26 mouse cellular contexts compared by ENCODE assay signal in the genomic region with DNA sequence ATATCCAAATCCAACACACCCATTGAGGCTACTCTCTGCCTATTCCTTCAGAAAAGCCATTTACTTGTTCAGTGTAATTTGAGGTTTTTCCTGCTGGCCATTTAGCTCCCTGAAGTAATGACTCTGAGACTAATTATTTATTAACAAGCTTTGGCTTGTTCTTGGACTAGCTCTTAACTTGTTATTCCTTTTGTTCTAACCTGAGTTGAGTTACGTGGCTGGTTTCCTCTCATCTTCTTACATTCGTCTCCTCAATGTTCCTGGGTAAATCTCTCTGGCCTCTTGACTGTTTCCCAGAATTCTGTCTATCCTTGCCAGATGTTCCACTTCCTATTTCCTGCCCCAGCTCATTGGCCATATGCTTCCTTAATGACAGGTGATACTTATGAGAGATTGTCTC.
"Had no signal": no experiment of that assay in that cellular context is flagged by ENCODE, and none has a peak within 500 bp of the region (broad histone marks: within the 10 kb centered on the region; RNA-seq: fewer than 3 reads in every experiment).

No protein-coding gene starts in this region.

- H3K4me1 ChIP-seq: embryonic facial prominence, embryonic 10.5 days; embryonic facial prominence, embryonic 15.5 days; forebrain, embryonic 13.5 days; forebrain, embryonic 15.5 days had no signal

- DNase-seq: cerebellum, adult 2 months; cerebellum, adult 8-10 months; cerebellum, adult 9-10 months; cerebellum, adult 9-11 months; cerebellum, postnatal 10 days; cerebellum, postnatal 14 days; cerebellum, postnatal 25 days; cerebellum, postnatal 36 days; embryo, embryonic 11 days; forebrain, postnatal 0 days; gastrocnemius, adult 2 months; gastrocnemius, postnatal 10 days; gastrocnemius, postnatal 14 days; gastrocnemius, postnatal 25 days; gastrocnemius, postnatal 36 days; heart, adult 18-20 months; heart, adult 2 months had no signal

- H3K27ac ChIP-seq: embryonic facial prominence, embryonic 10.5 days; embryonic facial prominence, embryonic 12.5 days; embryonic facial prominence, embryonic 13.5 days; embryonic facial prominence, embryonic 15.5 days; forebrain, embryonic 10.5 days; forebrain, embryonic 12.5 days; forebrain, embryonic 13.5 days; forebrain, embryonic 15.5 days; gastrocnemius, adult 2 months; heart, adult 2 months had no signal

- H3K36me3 ChIP-seq: embryonic facial prominence, embryonic 10.5 days; embryonic facial prominence, embryonic 12.5 days; embryonic facial prominence, embryonic 13.5 days; embryonic facial prominence, embryonic 15.5 days; forebrain, embryonic 10.5 days; forebrain, embryonic 12.5 days; forebrain, embryonic 15.5 days had no signal

- H3K4me3 ChIP-seq: embryonic facial prominence, embryonic 10.5 days; embryonic facial prominence, embryonic 12.5 days; embryonic facial prominence, embryonic 13.5 days; embryonic facial prominence, embryonic 15.5 days; erythroblast, embryonic 14.5 days; forebrain, embryonic 10.5 days; forebrain, embryonic 12.5 days; forebrain, embryonic 13.5 days; forebrain, embryonic 15.5 days; gastrocnemius, adult 2 months; heart, adult 2 months had no signal

- H3K27me3 ChIP-seq: embryonic facial prominence, embryonic 12.5 days; embryonic facial prominence, embryonic 13.5 days; embryonic facial prominence, embryonic 15.5 days; forebrain, embryonic 12.5 days; forebrain, embryonic 13.5 days; forebrain, embryonic 15.5 days had no signal
